Mouse (Mus musculus) midbrain, embryonic 14.5 days (tissue): ENCODE data around the gene Anks3. TPM values are rescaled to one million over a fixed set of nuclear protein-coding genes. Genes with fewer than 3 reads are reported as not detected.

ENCODE experiments used
- ATAC-seq: fragments of 200-750 bp; cut with Nextera tagmentation; 2 replicates; pipeline ENCODE4 v1.8.0; 2017; ENCODE audit warnings: moderate number of reproducible peaks, moderate library complexity; ENCODE audit not compliant: low FRiP score, low TSS enrichment
- DNase-seq: peaks from one replicate; pipeline ENCODE4 v3.0.0-alpha.2; 2015
- H3K27ac ChIP-seq: fragments of 300-500 bp; sonication (generic); replicated peaks from 2 replicates; pipeline ENCODE4 v1.5.1; 2014; ENCODE audit warnings: mild to moderate bottlenecking, low read depth, low read length, moderate library complexity
- H3K27me3 ChIP-seq: fragments of 300-500 bp; sonication (generic); 2 replicates; pipeline ENCODE4 v1.6.1; 2014; ENCODE audit warnings: low read length, control low read depth, mixed read lengths; ENCODE audit not compliant: control insufficient read depth, insufficient read depth
- H3K36me3 ChIP-seq: fragments of 300-500 bp; sonication (generic); 2 replicates; pipeline ENCODE4 v1.6.1; 2014; ENCODE audit warnings: low read length, control low read depth; ENCODE audit not compliant: control insufficient read depth, insufficient read depth
- H3K4me1 ChIP-seq: fragments of 300-500 bp; sonication (generic); 2 replicates; pipeline ENCODE4 v1.6.1; 2014; ENCODE audit warnings: mild to moderate bottlenecking, antibody characterized with exemption, low read length, control low read depth; ENCODE audit not compliant: control insufficient read depth, insufficient read depth
- H3K4me2 ChIP-seq: fragments of 300-500 bp; sonication (generic); 2 replicates; pipeline ENCODE4 v1.6.1; 2014; ENCODE audit warnings: mild to moderate bottlenecking, low read length, moderate library complexity
- H3K4me3 ChIP-seq: fragments of 300-500 bp; sonication (generic); replicated peaks from 2 replicates; pipeline ENCODE4 v1.5.1; 2014; ENCODE audit warnings: low read depth, low read length
- H3K9ac ChIP-seq: fragments of 300-500 bp; sonication (generic); replicated peaks from 2 replicates; pipeline ENCODE4 v1.6.1; 2014; ENCODE audit warnings: mild to moderate bottlenecking, low read length, moderate library complexity
- H3K9me3 ChIP-seq: fragments of 300-500 bp; sonication (generic); 2 replicates; pipeline ENCODE4 v1.6.1; 2016; ENCODE audit warnings: low read length, control low read depth, mixed read lengths; ENCODE audit not compliant: control insufficient read depth
- WGBS: fragments of 180-500 bp; shearing (Covaris S2); extraction: QIAGEN DNeasy Blood & Tissue Kit; methylation state at CpG from one replicate; pipeline ENCODE4 v1.1.7; 2014; 5-methylcytosine and 5-hydroxymethylcytosine counted together
- polyA plus RNA-seq: library from polyadenylated mRNA; unstranded; fragments of >200 nt; fragmentation: Nextera tagmentation; extraction: Ambion mirVana; gene quantifications from 2 replicates; pipeline ENCODE4 v1.2.1, GENCODE M21; 2014

The Anks3 gene
- polyA plus RNA-seq, 1 experiment from 2014 or later: 70.6 TPM

DNA sequence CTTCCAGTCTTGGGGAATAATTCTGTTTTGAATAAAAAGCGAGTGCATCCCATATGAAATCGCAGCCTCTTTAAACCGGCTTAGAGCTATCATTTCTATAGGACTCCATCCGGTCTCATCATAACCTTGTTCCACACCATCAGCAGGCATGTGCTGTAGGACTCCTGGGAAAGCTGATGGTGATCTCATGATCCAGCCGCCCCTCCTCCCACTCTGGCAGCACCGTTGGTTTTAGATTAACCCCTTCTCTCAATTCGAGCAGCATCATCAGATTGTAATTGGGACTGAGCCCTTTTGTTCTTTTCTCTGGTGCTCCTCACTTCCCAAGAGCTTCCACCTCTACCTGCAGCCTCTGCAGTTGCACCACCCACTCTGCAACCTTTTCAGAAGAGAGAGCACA, 62.8 kb downstream of the Anks3 start:
- H3K9ac ChIP-seq: no peak overlapping the region
- H3K27me3 ChIP-seq: no peaks in the 10 kb centered on the region
- peak overlapping the region; percentile 22; the same call in 1 of the 2 replicates for H3K27ac ChIP-seq
- H3K4me1 ChIP-seq: no peaks in the 10 kb centered on the region
- DNase-seq (peak; percentile 17), ATAC-seq (no peak)
- 52% methylated on average over 7 of the region's 7 CpGs for WGBS
- no peaks in the 10 kb centered on the region for H3K36me3 ChIP-seq
- no peak overlapping the region for H3K4me3 ChIP-seq
- H3K4me2 ChIP-seq: no peak overlapping the region
- no peaks in the 10 kb centered on the region for H3K9me3 ChIP-seq

DNA sequence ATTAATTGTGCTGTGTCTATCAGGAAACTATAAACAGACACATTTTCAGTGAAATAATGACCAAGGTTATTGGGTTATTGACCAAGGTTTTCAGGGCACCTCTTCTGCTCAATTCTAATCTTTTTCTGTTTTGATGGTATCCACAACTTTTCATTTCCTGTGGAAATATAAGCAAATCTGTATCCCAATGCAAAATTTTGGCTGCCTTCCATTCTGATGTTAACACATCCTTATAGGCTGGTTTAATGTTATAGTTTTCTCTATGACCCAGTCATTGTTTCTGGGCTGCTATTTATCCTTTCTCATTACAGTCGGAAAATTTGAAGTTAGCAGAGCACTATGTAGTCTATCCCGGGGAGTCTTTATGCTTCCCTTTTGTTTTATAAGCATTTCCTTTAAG, 64.3 kb downstream of the Anks3 start:
- Histone ChIP-seq H3K36me3 (no peaks in the 10 kb centered on the region), H3K9me3 (no peaks in the 10 kb centered on the region), H3K4me3 (no peak overlapping the region), H3K4me2 (no peak overlapping the region), H3K27me3 (no peaks in the 10 kb centered on the region), H3K4me1 (no peaks in the 10 kb centered on the region), H3K27ac (no peak overlapping the region), H3K9ac (no peak overlapping the region)
- DNase-seq (no peak), ATAC-seq (no peak)
- 96% methylated on average over 2 of the region's 2 CpGs for WGBS

DNA sequence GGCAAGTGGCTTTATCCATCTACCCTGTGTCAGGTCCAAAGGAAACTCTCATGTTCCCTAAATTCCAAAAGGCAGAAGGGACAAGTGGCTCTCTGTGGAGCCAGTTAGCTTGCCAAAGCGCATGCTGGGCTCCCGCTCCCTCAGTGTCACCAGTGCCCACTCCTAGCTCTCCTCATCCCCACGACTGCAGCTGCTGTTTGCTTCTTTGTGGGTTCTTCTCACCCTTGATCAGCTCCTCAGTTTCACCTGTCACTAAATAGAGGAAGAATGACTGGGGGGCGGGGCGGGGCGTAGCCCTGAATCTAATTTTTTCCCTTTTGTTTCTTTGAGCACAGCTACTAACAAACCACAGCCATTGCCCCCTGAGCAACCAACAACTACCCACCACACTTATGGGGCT, 65.1 kb downstream of the Anks3 start:
- Histone ChIP-seq H3K36me3 (no peaks in the 10 kb centered on the region), H3K27ac (no peak overlapping the region), H3K9me3 (no peaks in the 10 kb centered on the region), H3K4me3 (no peak overlapping the region), H3K4me2 (no peak overlapping the region), H3K4me1 (no peaks in the 10 kb centered on the region), H3K9ac (no peak overlapping the region), H3K27me3 (no peaks in the 10 kb centered on the region)
- 84% methylated on average over 6 of the region's 6 CpGs for WGBS
- DNase-seq (no peak), ATAC-seq (no peak)

DNA sequence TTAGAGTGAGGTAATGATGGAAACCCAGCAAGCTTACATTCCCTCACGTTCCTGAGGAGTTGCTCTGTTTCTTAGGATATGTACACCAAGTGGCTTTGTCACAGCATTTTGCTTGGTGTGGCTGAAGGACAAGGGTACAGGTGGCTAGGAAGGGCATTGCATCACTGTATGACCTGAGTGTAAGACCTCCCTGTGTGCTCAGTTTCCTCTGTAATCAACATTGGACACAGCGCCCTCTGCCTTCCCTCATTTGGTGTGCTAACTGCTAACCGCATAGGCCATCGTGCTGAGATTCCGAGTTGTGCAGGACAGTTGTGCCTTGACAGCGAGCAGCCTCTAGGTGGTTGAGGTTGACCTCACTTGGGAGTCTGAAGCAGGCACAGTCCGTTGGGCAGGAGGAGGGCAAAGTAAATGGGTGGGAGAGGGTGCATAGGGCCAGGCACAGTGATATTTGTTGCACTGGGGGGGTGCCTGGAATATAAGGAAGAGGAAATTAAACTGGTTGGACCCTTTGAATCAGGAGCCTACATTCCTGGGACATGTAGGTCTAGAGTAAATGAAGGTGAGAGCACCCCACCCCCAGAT, 66.8 kb downstream of the Anks3 start:
- WGBS: 52% methylated on average over 7 of the region's 7 CpGs
- no peaks in the 10 kb centered on the region for H3K4me1 ChIP-seq
- no peaks in the 10 kb centered on the region for H3K36me3 ChIP-seq
- no peak overlapping the region for H3K4me3 ChIP-seq
- H3K9me3 ChIP-seq: no peaks in the 10 kb centered on the region
- H3K4me2 ChIP-seq: no peak overlapping the region
- H3K27ac ChIP-seq: no peak overlapping the region
- ATAC-seq (no peak), DNase-seq (no peak)
- H3K27me3 ChIP-seq: no peaks in the 10 kb centered on the region
- H3K9ac ChIP-seq: no peak overlapping the region

DNA sequence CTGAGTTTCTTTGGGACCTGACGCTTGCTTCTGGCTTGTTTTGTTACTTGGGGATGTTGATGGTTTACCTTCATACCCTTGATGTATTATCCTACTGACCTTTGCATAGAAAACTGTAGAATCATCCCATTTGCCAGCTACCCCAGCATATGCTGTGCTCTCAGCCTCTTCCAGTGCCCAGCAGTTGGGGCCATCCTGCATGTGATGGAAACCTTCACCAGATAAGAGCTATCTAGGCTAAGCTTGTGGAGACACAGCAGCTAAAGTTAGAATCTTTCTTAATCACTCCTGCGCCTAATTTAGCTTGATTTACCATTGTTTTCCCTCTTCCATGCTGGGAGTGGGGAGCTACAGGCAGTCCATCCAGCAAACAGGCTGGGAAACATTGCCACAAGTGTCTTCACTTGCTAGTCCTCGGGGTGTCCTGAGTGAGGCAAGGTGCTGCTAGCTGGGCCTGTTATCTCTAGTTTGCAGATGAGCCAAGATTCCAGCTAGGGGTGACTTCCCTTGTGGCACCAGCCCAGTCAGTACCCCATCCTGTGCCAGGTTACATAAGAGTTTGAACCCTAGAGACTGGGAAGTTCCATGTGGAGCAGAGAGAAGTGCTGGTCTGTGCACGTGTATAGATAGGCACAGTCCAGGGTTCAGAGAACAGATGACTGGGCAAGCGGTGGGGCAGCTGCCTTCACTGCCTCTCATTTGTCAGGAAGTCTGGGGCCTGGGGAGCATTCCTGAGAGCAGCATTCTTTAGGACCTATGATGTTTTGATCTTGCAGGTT, 67.6 kb downstream of the Anks3 start:
- DNase-seq (no peak), ATAC-seq (no peak)
- Histone ChIP-seq H3K4me1 (no peaks in the 10 kb centered on the region), H3K9ac (no peak overlapping the region), H3K36me3 (no peaks in the 10 kb centered on the region), H3K27ac (no peak overlapping the region), H3K9me3 (no peaks in the 10 kb centered on the region), H3K4me2 (no peak overlapping the region), H3K4me3 (no peak overlapping the region), H3K27me3 (no peaks in the 10 kb centered on the region)
- WGBS: 85% methylated on average over 5 of the region's 5 CpGs

DNA sequence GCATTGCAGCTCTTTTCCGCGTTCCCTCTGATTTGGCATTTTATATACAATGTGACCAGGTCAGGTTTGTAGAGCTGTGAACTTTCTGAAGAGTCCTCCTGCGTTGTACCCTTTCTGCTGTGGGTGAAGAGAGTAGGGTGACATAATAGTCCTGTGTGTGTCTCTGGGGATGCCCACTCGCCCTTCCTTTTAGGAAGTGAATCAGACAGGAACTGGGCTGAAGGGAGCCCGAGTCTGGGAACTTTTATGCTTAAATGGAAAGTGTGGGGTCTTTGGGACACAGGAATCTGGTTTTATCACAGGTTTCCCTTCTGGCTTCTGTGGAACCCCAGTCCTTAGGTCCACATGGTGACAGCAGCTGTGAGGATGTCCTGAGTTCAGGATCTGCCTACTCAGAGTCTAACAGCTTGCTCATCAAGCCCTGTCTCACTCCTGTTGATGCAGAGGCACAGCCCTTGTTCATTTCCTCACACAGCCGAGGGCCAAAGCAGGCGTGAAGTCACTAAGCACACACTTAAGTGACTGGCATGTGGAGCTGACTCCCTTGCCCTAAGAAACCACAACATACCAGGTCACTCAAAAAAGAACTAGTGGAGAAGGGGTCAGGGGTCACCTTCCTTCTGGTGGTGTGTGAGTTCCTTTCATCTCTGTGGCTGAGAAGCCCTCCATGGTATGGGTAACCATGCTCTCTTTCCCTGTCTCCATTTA, 69.7 kb downstream of the Anks3 start:
- Histone ChIP-seq H3K4me3 (no peak overlapping the region), H3K4me1 (no peaks in the 10 kb centered on the region), H3K9ac (no peak overlapping the region), H3K9me3 (no peaks in the 10 kb centered on the region), H3K36me3 (no peaks in the 10 kb centered on the region), H3K4me2 (no peak overlapping the region), H3K27me3 (no peaks in the 10 kb centered on the region), H3K27ac (no peak overlapping the region)
- DNase-seq (no peak), ATAC-seq (no peak)
- WGBS: 91% methylated on average over 7 of the region's 7 CpGs

GRCm38 (mm10) chr16:4892171-4892570, 71.8 kb downstream of the Anks3 start:
- no peaks in the 10 kb centered on the region for H3K9me3 ChIP-seq
- H3K4me2 ChIP-seq: no peak overlapping the region
- no peak for DNase-seq
- no peak for ATAC-seq
- H3K27me3 ChIP-seq: no peaks in the 10 kb centered on the region
- WGBS: 94% methylated on average over 6 of the region's 6 CpGs
- H3K4me3 ChIP-seq: no peak overlapping the region
- peaks cover 14% of the 10 kb centered on the region for H3K4me1 ChIP-seq
- H3K9ac ChIP-seq: no peak overlapping the region
- H3K27ac ChIP-seq: no peak overlapping the region
- H3K36me3 ChIP-seq: no peaks in the 10 kb centered on the region
